Mouse (Mus musculus) MEL (cell line): ENCODE data around the gene Rnf128. TPM values are rescaled to one million over a fixed set of nuclear protein-coding genes. Genes with fewer than 3 reads are reported as not detected.
A peak's percentile ranks its signal among the peaks of the same experiment; 100 is the strongest.

Experiments used
- DNase-seq: peaks from one replicate; pipeline ENCODE4 v3.0.0; 2011; ENCODE audit warnings: low read depth, low spot score
- H3K27ac ChIP-seq: 2 replicates; pipeline ENCODE4 v1.5.1; 2012; ENCODE audit warnings: low read depth, mild to moderate bottlenecking, control low read depth, low read length, moderate library complexity; ENCODE audit not compliant: control insufficient read depth
- H3K27me3 ChIP-seq, 2 experiments: fragments of 150-350 bp in 1 of 2; sonication (generic) in 1 of 2; 2 replicates each; pipeline ENCODE4 v1.6.1; 2012; ENCODE audit warnings: low read length in 2 of 2, mild to moderate bottlenecking in 2 of 2, improper control_type of control experiment in 1 of 2, moderate library complexity in 1 of 2; ENCODE audit not compliant: insufficient read depth in 2 of 2, control insufficient read depth in 1 of 2
- H3K36me3 ChIP-seq, 2 experiments: 2 replicates each; pipeline ENCODE4 v1.6.1; 2012 to 2014; ENCODE audit warnings: low read length in 2 of 2, improper control_type of control experiment in 1 of 2, inconsistent platforms in 1 of 2, mild to moderate bottlenecking in 1 of 2; ENCODE audit not compliant: insufficient read depth in 2 of 2, control insufficient read depth in 1 of 2
- H3K4me1 ChIP-seq, 2 experiments: fragments of 150-350 bp in 1 of 2; sonication (generic) in 1 of 2; 2 replicates each; pipeline ENCODE4 v1.6.1; 2012; ENCODE audit warnings: low read length in 2 of 2, improper control_type of control experiment in 1 of 2, mild to moderate bottlenecking in 1 of 2; ENCODE audit not compliant: insufficient read depth in 2 of 2, control insufficient read depth in 1 of 2
- H3K4me3 ChIP-seq, 2 experiments: fragments of 150-350 bp in 1 of 2; sonication (generic) in 1 of 2; 2 replicates each; pipeline ENCODE4 v1.5.1; 2012; ENCODE audit warnings: low read depth in 2 of 2, low read length in 2 of 2, mild to moderate bottlenecking in 2 of 2, moderate library complexity in 2 of 2, control low read depth in 1 of 2, improper control_type of control experiment in 1 of 2; ENCODE audit not compliant: control insufficient read depth in 1 of 2, insufficient read depth in 1 of 2
- H3K79me2 ChIP-seq: 2 replicates; pipeline ENCODE4 v1.6.1; 2012; ENCODE audit warnings: mild to moderate bottlenecking, low read length, moderate library complexity; ENCODE audit not compliant: control insufficient read depth, poor library complexity, insufficient read depth
- H3K9ac ChIP-seq: 2 replicates; pipeline ENCODE4 v1.6.1; 2012; ENCODE audit warnings: low read depth, mild to moderate bottlenecking, control low read depth, low read length, moderate library complexity; ENCODE audit not compliant: control insufficient read depth, poor library complexity, severe bottlenecking
- H3K9me3 ChIP-seq: fragments of 150-350 bp; sonication (generic); replicated peaks from 2 replicates; pipeline ENCODE4 v1.6.1; 2012; ENCODE audit warnings: mild to moderate bottlenecking, low read length, improper control_type of control experiment, moderate library complexity; ENCODE audit not compliant: insufficient read depth
- BHLHE40 ChIP-seq: IDR thresholded peaks from 2 replicates; pipeline ENCODE4 v1.6.1; 2012; ENCODE audit warnings: low read depth, mild to moderate bottlenecking, inconsistent platforms, low read length, improper control_type of control experiment, borderline replicate concordance
- CHD1 ChIP-seq: IDR thresholded peaks from 2 replicates; pipeline ENCODE4 v1.6.1; 2012; ENCODE audit warnings: low read depth, mild to moderate bottlenecking, inconsistent platforms, low read length, improper control_type of control experiment
- CTCF ChIP-seq, 3 experiments: IDR thresholded peaks in 2 of 3; conservative IDR thresholded peaks in 1 of 3; 2 replicates each; pipeline ENCODE4 v1.5.1; 2011 to 2012; ENCODE audit warnings: low read length in 3 of 3, low read depth in 2 of 3, mild to moderate bottlenecking in 2 of 3, improper control_type of control experiment in 1 of 3, inconsistent platforms in 1 of 3, mixed read lengths in 1 of 3, moderate library complexity in 1 of 3; ENCODE audit not compliant: control insufficient read depth in 1 of 3, insufficient read depth in 1 of 3, poor library complexity in 1 of 3, severe bottlenecking in 1 of 3
- ELF1 ChIP-seq: IDR thresholded peaks from 2 replicates; pipeline ENCODE4 v1.6.1; 2014; ENCODE audit warnings: low read depth, mild to moderate bottlenecking, inconsistent platforms, low read length, improper control_type of control experiment, moderate library complexity
- ETS1 ChIP-seq: IDR thresholded peaks from 2 replicates; pipeline ENCODE4 v1.6.1; 2012; ENCODE audit warnings: low read depth, mild to moderate bottlenecking, inconsistent platforms, low read length, improper control_type of control experiment, moderate library complexity
- GABPA ChIP-seq: IDR thresholded peaks from 2 replicates; pipeline ENCODE4 v1.6.1; 2012; ENCODE audit warnings: low read depth, mild to moderate bottlenecking, inconsistent platforms, low read length, improper control_type of control experiment, moderate library complexity
- GATA1 ChIP-seq: IDR thresholded peaks from 2 replicates; pipeline ENCODE4 v1.6.1; 2011; ENCODE audit warnings: low read depth, low read length, improper control_type of control experiment
- HCFC1 ChIP-seq: IDR thresholded peaks from 2 replicates; pipeline ENCODE4 v1.6.1; 2012; ENCODE audit warnings: low read depth, mild to moderate bottlenecking, inconsistent platforms, low read length, improper control_type of control experiment, moderate library complexity
- MAX ChIP-seq: IDR thresholded peaks from 2 replicates; pipeline ENCODE4 v1.6.1; 2011; ENCODE audit warnings: low read length, improper control_type of control experiment
- MAZ ChIP-seq: IDR thresholded peaks from 2 replicates; pipeline ENCODE4 v1.6.1; 2012; ENCODE audit warnings: low read depth, mild to moderate bottlenecking, inconsistent platforms, low read length, improper control_type of control experiment
- MYB ChIP-seq: IDR thresholded peaks from 2 replicates; pipeline ENCODE4 v1.6.1; 2011; ENCODE audit warnings: mild to moderate bottlenecking, low read depth, low read length, improper control_type of control experiment
- RAD21 ChIP-seq: IDR thresholded peaks from 2 replicates; pipeline ENCODE4 v1.6.1; 2011; ENCODE audit warnings: mild to moderate bottlenecking, low read depth, low read length, improper control_type of control experiment
- RCOR1 ChIP-seq: IDR thresholded peaks from 2 replicates; pipeline ENCODE4 v1.6.1; 2012; ENCODE audit warnings: low read depth, mild to moderate bottlenecking, inconsistent platforms, low read length, improper control_type of control experiment
- SMC3 ChIP-seq: IDR thresholded peaks from 2 replicates; pipeline ENCODE4 v1.6.1; 2011; ENCODE audit warnings: low read depth, low read length, improper control_type of control experiment
- TAL1 ChIP-seq: IDR thresholded peaks from 2 replicates; pipeline ENCODE4 v1.6.1; 2012; ENCODE audit warnings: mild to moderate bottlenecking, inconsistent platforms, low read length, moderate library complexity, mixed read lengths
- TCF12 ChIP-seq: IDR thresholded peaks from 2 replicates; pipeline ENCODE4 v1.6.1; 2014; ENCODE audit warnings: low read depth, mild to moderate bottlenecking, inconsistent platforms, low read length, improper control_type of control experiment, moderate library complexity
- UBTF ChIP-seq: IDR thresholded peaks from 2 replicates; pipeline ENCODE4 v1.6.1; 2012; ENCODE audit warnings: low read depth, mild to moderate bottlenecking, inconsistent platforms, low read length, improper control_type of control experiment, moderate library complexity, borderline replicate concordance; ENCODE audit not compliant: insufficient read depth
- USF1 ChIP-seq: IDR thresholded peaks from 2 replicates; pipeline ENCODE4 v1.6.1; 2014; ENCODE audit warnings: low read depth, mild to moderate bottlenecking, inconsistent platforms, low read length, improper control_type of control experiment, moderate library complexity
- USF2 ChIP-seq, 2 experiments: IDR thresholded peaks; 2 replicates each; pipeline ENCODE4 v1.6.1; 2011 to 2012; ENCODE audit warnings: improper control_type of control experiment in 2 of 2, low read length in 2 of 2, borderline replicate concordance in 1 of 2, inconsistent platforms in 1 of 2, low read depth in 1 of 2, mild to moderate bottlenecking in 1 of 2; ENCODE audit not compliant: insufficient read depth in 1 of 2
- ZC3H11A ChIP-seq: IDR thresholded peaks from 2 replicates; pipeline ENCODE4 v1.6.1; 2012; ENCODE audit warnings: low read depth, mild to moderate bottlenecking, inconsistent platforms, low read length, improper control_type of control experiment
- ZMIZ1 ChIP-seq: IDR thresholded peaks from 2 replicates; pipeline ENCODE4 v1.6.1; 2012; ENCODE audit warnings: low read depth, mild to moderate bottlenecking, inconsistent platforms, low read length, improper control_type of control experiment, moderate library complexity
- polyA plus RNA-seq, 2 experiments: library from polyadenylated mRNA; stranded (reverse) in 1 of 2; unstranded in 1 of 2; fragments of >175 nt in 1 of 2; fragments of >200 nt in 1 of 2; gene quantifications; 2 replicates each; pipeline versions ENCODE4 v1.2.1 to v1.2.4; 2012; ENCODE audit warnings: low replicate concordance in 2 of 2, low read depth in 1 of 2; ENCODE audit not compliant: insufficient read length in 2 of 2, insufficient read depth in 1 of 2, missing spikeins in 1 of 2
- total RNA-seq: library from RNA; depleted of rRNA; stranded (reverse); fragments of 300-350 nt; gene quantifications from 2 replicates; pipeline ENCODE4 v1.2.3, GENCODE M21; 2012

Rnf128 gene
- total and polyA plus RNA-seq, 3 experiments = 16.2 to 19.6 TPM; not detected in 1

- Histone ChIP-seq H3K36me3 (peaks cover 0 to 15% of the 10 kb centered on the region in 2 experiments; a peak in 2 of 4 replicates), H3K9me3 (no peaks in the 10 kb centered on the region), H3K9ac (no peak overlapping the region), H3K4me1 (peaks cover 3 to 10% of the 10 kb centered on the region in 2 experiments), H3K27me3 (no peaks in the 10 kb centered on the region), H3K79me2 (no peaks in the 10 kb centered on the region; the same call in 1 of the 2 replicates), H3K4me3 (no peak overlapping the region), H3K27ac (no peak overlapping the region)
- peak; percentile 55 for DNase-seq
- peak; percentile 33; the same call in 1 of the 2 replicates for TF ChIP-seq TAL1
- TF ChIP-seq TCF12 = no peak
- 0 out of 2 replicates have a peak, but pooled peaks have one; percentile 26 for TF ChIP-seq MAX
Observed at GRCm38 (mm10) chrX:139654350-139655063, 91.4 kb downstream of the Rnf128 start.

GRCm38 (mm10) chrX:139662111-139662510 lies 99.0 kb downstream of the Rnf128 start:
- H3K4me3 ChIP-seq = no peak overlapping the region
- H3K9me3 ChIP-seq = no peaks in the 10 kb centered on the region; the same call in 1 of the 2 replicates
- DNase-seq = peak; percentile 51
- no peak for TF ChIP-seq RCOR1
- no peak for TF ChIP-seq ETS1
- TF ChIP-seq SMC3 = peak; percentile 70
- peak; percentile 59 for TF ChIP-seq RAD21
- TF ChIP-seq CTCF (IDR thresholded peaks at IDR 0.05 in 2 of 3, conservative IDR thresholded peaks at IDR 0.05 in 1 of 3; ENCODE audit: control insufficient read depth in 1 of 3, insufficient read depth in 1 of 3, low read depth in 2 of 3, low read length in 3 of 3, poor library complexity in 1 of 3, severe bottlenecking in 1 of 3) = peak; percentile 44 to 61 (median 53)
- no peak for TF ChIP-seq BHLHE40
- TF ChIP-seq ZC3H11A = peak; percentile 50
- no peaks in the 10 kb centered on the region; the same call in 1 of the 2 replicates for H3K79me2 ChIP-seq
- no peaks in the 10 kb centered on the region for H3K27me3 ChIP-seq
- H3K4me1 ChIP-seq = no peaks in the 10 kb centered on the region
- no peaks in the 10 kb centered on the region for H3K36me3 ChIP-seq
- H3K9ac ChIP-seq = no peak overlapping the region
- no peak overlapping the region for H3K27ac ChIP-seq

GRCm38 (mm10) chrX:139665829-139666228 lies 102.7 kb downstream of the Rnf128 start:
- H3K9me3 ChIP-seq = no peaks in the 10 kb centered on the region; the same call in 1 of the 2 replicates
- H3K4me3 ChIP-seq = no peak overlapping the region
- H3K4me1 ChIP-seq = no peaks in the 10 kb centered on the region
- H3K27me3 ChIP-seq = no peaks in the 10 kb centered on the region
- no peaks in the 10 kb centered on the region for H3K36me3 ChIP-seq
- peak; percentile 58 for DNase-seq
- no peaks in the 10 kb centered on the region for H3K79me2 ChIP-seq
- no peak for TF ChIP-seq ZMIZ1
- TF ChIP-seq GABPA = no peak
- 0 out of 2 replicates have a peak, but pooled peaks have one; percentile 6 for TF ChIP-seq GATA1
- TF ChIP-seq HCFC1 = no peak
- TF ChIP-seq CTCF (IDR thresholded peaks at IDR 0.05 in 2 of 3, conservative IDR thresholded peaks at IDR 0.05 in 1 of 3; ENCODE audit: control insufficient read depth in 1 of 3, insufficient read depth in 1 of 3, low read depth in 2 of 3, low read length in 3 of 3, poor library complexity in 1 of 3, severe bottlenecking in 1 of 3) = peak; percentile 18 to 85 (median 23); a peak in 3 of 6 replicates
- TF ChIP-seq CHD1 = no peak
- no peak for TF ChIP-seq ELF1
- TF ChIP-seq UBTF = no peak
- TF ChIP-seq MAZ = no peak
- TF ChIP-seq RAD21 = peak; percentile 90
- TF ChIP-seq TCF12 = no peak
- TF ChIP-seq ETS1 = no peak
- peak; percentile 94 for TF ChIP-seq SMC3
- TF ChIP-seq ZC3H11A = peak; percentile 90
- TF ChIP-seq USF2 (IDR thresholded peaks at IDR 0.05; ENCODE audit: borderline replicate concordance in 1 of 2, insufficient read depth in 1 of 2, low read depth in 1 of 2, low read length in 2 of 2) = no peak
- no peak for TF ChIP-seq USF1
- no peak for TF ChIP-seq MYB
- TF ChIP-seq, all 39 proteins: peak for 5
- Histone ChIP-seq H3K9ac (no peak overlapping the region), H3K27ac (no peak overlapping the region)
